Mouse (Mus musculus) urinary bladder, postnatal 25 days (tissue): Measurements from ENCODE around the gene Imp4.
A peak's percentile ranks its signal among the peaks of the same experiment; 100 is the strongest.

Source experiments
- DNase-seq: peaks from one replicate; pipeline ENCODE4 v3.0.0; 2022; ENCODE audit warnings: low spot score

The Imp4 gene

DNA sequence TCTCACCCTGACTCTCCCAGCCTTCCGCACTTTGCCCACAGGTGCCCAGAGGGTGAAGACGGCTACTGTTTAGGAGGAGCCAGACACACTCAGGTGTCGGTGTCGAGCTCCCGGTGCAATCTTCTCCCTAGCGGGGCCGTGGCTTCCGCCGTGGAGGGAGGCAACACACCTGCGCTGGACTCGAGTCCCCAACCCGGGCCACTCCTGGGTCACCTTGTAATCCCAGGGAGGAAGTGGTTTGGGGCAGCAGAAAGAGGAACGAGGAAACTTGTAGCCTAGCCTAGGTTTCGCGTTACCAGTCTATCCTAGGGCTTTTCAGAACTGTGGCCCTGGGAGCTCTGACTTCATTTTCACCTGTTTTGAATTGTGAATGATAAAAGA, 20.4 kb downstream of the Imp4 start:
- DNase-seq: peak; percentile 21

DNA sequence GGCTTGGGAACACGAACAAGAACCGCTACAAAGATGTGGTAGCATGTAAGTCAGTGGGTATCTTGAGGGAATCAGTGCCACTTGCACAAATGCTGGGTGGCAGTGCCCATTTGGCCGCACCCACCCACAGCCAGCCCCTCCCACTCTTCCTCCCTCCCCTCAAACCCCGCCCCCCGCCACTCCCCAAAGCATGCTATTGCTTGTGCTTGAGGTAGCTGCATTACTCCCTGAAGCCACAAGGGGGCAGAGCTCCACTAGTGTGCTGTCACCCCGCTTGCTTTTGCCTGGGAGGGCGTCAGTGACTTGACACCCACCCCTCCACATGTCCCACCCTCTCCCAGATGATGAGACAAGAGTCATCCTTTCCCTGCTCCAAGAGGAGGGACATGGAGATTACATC, 23.1 kb downstream of the Imp4 start:
- peak; percentile 48 for DNase-seq

DNA sequence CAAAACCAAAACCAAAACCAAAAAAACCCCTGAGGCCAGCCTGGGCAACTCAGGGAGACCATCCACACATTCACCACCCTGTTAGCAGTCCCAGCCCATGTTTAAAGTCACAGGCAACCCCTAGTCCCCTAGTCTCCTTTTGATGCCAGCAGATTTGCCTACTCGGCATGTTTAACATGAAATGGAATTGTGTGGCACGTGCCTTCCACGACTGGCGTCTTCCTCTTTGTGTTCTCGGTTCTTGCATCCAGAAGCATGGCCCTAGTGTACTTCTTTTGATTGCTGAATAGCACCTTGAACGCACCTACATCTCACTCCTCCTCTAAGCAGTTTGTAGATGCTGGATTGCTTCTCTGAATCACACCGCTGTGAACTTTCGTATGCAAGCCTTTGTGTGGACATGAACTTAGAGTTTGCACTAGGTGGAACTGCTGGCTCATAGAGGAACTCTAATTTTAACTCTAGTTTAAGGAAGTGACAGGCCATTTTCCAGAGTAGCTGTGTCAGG, 24.7 kb downstream of the Imp4 start:
- DNase-seq: no peak

DNA sequence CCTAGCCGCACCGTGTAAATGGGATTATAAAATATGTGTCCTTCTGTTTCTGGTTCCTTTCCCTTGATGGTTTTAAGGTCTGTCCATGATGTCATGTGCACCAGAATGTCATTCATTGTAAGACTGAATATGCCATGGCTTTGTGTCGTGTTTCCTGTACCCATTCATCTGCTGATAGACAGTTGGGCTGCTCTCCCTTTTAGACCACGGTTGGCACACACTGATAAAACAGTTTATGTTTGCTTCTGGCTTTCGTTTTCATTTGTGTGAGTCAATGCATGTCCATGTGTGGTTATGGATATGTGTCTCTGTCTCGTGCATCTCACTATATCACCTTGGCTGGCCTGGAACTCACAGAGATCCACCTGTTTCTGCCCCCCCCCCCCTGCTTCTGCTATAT, 25.8 kb downstream of the Imp4 start:
- no peak for DNase-seq

DNA sequence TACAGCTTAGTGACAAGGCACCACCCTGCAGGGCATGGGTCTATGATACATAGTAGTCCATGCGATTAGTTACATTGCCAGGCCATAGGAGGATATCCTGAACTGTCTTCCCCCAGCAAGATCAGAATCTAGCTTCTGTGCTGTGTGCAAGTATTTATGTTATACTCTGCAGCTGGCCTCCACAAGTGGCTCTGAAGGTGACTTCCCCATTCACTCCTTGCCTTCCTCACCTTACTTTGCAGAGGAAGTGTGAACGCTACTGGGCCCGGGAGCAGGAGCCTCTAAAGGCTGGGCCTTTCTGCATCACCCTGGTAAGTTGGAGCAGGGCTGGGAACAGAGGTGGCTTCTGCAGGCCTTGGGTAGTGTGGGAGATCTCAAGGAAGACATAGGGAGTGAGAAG, 28.4 kb downstream of the Imp4 start:
- no peak for DNase-seq

DNA sequence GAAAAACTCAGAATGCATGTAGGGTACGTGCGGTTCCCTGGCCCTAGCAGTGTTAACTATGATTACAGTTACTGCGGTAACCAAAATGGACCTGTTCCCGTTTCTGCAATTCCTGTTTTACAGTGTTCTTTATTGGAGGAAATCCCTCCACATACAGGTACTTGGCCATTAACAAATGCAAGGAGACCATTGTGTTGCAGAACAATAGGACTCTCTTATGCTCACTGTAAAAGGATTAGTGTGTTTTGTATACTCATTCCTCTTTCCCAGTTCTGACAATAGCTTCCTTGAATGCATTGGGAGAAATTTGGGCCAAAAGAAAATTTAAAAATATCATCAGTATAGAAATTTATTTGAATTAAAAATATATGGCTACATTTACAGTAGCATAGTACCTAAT, 28.8 kb downstream of the Imp4 start:
- no peak for DNase-seq

DNA sequence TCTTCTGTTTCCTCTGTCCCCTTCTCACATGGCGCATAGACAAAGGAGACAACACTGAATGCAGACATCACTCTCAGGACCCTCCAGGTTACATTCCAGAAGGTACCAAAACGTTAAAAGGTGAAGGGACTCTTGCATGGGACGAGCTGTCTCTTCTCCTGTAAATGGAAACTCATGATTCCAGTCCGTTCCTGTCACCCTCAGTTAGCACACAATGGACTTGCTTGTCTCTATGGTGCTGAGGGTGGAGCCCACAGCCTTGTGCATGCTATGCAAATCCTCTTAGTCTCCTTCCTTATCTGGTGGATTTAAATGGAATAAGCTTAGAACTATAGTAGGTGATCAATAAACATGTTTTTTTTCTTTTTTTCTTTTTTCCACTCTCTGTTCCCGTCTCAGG, 30.1 kb downstream of the Imp4 start:
- DNase-seq: no peak

DNA sequence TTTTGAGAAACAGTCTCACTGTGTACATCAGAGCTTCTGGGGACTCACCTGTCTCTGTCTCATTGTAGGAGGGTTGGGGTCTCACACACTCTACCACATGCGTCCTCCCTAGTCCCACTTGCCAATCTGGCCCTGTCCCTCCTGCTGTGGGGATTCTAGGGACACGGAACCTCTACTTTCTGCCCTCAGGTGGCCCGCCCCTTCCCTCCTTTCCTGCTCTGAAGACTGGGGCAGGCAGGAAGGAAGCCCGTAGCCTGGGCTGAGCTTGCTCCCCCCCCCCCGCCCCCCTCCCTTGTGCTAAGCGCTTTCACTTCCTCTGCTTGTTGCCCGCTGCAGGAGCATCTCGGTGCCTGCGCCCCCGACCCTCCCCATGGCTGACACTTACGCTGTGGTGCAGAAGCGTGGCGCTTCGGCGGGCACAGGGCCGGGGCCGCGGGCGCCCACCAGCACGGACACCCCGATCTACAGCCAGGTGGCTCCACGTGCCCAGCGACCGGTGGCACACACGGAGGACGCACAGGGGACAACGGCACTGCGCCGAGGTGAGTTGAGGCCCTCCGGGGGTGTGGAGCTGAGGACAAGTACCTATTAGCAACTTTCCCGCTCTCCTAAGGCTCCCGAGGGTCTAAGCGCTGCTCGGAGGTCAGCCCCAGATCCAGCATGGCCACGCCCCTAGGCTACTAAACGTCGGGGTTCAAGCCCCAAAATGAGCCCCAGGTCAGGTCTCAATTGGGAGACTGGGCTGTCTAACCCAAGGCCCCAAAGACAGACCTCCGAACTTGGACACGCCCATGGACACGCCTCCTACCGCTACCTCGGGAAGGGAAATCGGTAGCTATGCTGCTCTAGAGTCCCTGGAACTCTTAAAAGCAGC, 33.0 kb downstream of the Imp4 start:
- peak; percentile 26 for DNase-seq

DNA sequence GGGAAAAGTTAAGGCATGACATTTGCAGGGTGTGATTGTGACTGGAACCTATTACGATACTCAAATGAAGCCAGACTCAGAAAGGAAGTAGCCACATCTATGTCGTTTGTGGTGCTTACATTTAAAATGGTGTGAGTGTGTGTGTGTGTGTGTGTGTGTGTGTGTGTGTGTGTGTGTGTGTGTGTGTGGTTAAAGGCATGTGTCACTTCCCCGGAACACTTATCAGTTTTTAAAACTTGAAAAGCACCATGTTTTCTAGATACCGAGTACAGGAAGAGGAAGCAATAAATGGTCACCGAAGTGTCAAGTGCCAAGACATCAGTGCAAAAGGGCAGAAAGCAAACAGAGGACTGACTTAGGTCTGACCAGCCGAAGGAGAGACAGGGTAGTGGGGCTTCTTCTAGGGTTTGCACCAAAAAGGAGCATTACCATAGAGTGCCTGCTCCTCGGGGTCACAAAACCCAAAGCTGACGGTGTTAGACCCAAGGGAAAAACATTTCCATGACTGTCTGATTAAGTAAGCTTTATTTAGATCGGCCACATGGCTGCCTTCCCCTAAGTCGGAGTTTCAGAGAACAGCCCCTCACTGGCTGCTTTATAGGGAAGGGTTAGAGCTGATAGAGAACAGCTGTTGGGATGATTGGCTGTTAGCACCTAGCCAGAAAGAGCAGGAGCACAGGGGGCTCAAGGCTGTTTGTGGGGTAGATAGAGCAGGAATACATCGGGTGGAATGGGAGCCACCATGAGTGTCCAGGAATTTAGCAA, 39.4 kb downstream of the Imp4 start:
- no peak for DNase-seq

DNA sequence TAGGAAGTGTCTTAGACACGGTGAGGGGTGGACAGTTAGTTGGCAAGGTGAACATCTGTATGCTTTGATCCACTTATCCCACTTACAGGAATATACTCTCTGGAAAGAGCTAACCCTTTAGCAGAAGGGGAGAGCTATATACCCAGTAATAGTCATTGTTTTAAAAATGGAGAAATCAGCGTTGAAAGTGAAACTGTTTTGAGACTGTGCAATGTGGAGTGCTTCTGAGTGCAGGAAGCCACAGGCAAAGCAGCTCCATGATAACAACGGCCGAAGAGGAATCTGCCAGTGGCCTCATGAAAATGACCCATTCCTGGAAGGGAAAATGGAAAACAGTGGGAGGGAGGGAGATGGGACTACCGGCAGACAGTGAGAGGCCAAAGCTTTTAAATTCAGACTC, 41.1 kb downstream of the Imp4 start:
- DNase-seq: no peak

DNA sequence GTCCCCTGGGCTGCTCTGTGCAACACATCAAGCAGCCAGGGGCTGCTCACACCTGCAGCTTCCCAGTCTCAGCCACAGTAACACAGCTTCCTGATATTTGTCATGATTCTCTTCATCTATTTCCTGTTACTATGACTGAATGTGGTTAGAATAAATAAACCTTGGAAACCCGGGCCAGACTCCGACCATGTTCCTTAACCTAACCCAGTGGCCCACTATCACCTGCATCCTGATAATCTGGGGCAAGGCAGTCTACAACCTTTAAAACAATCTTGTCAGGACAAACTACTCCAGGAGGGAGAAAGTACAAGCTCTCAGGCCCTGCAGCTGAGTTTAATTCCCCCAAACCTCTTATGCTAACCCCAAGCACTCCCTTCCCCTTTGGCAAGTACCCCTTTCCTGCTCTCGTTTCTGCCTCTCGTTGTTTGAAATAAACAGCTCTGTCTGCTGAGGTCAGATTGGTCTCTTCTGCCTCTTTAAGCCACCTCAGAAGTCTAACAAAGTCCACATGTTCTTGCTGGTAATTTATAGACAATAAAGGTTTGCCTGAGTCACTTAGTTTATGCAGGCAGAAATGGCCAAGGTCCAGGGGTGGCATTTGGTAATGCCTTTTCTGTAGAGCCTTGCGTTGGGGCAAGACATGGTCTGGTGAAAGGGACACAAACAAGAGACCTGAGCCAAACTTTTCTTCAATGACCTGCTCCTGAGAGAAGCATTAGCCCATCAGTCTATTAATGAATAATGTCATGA, 42.4 kb downstream of the Imp4 start:
- DNase-seq: no peak

DNA sequence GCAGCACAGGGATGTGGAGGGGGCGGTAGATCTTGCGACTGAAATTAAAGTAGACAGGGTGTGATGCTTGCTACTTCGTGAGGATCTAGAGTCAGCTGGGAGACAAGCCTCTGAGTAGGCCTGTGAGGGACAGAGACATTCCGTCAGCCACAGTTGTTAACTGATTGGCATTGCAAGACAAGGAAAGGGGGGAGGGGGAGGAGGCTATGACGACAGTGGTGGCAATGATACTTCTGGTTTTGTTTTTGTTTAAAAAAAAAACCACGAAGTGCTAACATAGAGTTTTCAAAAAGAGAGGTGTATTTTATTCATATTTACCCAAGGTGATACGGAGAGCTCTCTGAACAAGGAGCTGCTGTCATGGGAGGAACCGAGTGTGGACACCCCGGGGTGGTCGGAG, 44.8 kb downstream of the Imp4 start:
- DNase-seq: no peak

DNA sequence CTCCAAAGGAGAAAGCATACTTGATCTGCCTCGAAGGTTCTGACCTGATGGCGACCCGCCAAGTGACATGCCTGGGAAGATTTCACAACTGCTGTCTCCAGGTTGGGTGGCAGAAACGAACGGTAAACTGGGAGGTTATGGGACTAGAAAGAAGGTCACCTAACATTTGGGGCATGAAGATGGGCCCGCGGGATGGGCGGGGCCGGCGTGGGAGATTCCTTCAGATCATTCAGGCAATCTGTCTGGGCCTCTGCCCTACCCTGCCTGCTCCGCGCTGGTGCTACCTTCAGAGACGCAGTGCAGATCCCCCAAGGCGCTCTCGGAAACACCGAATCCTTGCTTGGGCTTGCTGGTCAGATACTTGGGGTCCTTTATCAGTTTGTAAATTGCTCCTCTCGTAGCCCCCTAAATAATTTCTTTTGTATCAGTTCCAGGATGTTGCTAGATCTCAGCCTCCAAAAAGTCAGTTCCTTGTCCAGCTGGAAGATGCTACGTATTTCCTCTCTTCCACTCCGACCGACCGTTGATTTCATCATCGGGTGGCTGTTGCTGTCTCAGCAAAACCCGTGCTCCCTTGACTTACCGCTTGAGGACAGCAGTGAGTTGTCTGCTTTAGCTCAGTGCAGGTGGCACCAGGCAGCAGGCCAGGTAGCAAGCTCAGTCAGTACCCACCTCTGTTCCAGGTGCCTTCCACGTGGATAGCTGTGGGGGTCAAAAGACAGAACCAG, 46.0 kb downstream of the Imp4 start:
- peak; percentile 28 for DNase-seq

DNA sequence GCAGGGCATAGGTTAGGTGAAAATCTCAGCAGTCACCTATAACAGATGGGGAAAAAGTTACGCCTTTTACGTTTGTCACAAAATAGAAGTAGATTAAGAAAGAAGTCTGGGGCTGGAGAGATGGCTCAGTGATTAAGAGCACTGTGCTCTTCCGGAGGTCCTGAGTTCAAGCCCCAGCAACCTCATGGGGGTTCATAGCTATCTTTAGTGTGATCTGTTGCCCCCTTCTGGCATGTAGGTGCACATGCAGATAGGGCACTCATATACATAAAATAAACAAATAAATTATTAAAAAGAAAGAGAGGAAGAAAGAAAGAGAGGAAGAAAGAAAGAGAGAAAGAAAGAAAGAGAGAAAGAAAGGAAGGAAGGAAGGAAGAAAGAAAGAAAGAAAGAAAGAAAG, 47.7 kb downstream of the Imp4 start:
- DNase-seq: no peak

DNA sequence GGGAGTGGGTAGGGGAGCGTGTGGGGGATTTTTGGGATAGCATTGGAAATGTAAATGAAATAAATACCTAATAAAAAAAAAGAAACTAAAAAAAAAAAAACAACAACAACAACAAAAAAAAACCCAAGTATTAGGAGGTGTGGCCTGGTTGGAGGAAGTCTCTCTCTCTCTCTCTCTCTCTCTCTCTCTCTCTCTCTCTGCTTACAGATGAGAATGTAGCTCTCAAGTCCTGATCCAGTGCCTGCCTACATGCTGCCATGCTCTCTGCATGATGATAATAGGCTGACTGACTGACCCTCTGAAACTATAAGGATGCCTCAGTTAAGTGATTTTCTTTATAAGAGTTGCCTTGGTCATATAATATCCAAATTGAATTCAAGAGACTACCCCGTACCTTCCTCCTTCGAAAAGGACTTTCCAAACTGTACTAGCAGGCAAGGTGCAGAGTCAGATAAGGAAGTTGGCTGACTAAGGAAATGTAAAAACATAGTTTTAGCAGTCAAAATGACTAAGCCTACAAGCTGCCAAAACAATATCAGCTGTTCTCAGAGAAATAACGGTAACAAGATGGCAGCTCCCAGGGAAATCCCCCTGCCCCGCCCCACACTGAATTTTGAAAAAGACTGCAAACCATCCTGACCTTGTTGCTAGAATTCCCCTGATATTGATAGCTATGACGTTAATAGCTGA, 50.3 kb downstream of the Imp4 start:
- DNase-seq: no peak

DNA sequence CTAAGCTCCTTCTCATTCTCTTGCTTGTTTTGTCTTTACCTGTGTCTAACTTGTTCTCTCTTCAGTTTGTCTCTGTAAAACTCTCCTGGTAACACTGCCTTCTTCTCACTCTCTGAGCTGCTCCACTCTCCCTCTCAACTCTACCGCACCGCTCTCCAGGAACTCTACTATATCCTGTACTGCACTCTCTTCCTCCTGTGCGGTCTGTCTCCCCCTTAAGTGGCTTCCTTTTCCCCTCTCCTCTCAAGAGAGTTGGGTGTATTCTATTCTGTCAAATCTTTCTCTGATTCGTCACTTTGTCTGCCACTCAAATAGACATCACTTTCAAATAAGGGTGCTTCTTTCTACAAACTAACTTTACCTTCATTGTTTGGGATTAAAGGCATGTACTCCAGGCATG, 51.8 kb downstream of the Imp4 start:
- DNase-seq: no peak
